Mouse (Mus musculus): Measurements from ENCODE around the gene Pabpc4. TPM values are rescaled to one million over a fixed set of nuclear protein-coding genes. Genes with fewer than 3 reads are reported as not detected.

Gene Pabpc4
- 100 to 1,000 TPM in 1 of 2 experiments, 10 to 100 TPM in 1; 87.7 to 112 TPM for polyA plus RNA-seq (2012; fragmentation: generic; extraction: Trizol)

DNA sequence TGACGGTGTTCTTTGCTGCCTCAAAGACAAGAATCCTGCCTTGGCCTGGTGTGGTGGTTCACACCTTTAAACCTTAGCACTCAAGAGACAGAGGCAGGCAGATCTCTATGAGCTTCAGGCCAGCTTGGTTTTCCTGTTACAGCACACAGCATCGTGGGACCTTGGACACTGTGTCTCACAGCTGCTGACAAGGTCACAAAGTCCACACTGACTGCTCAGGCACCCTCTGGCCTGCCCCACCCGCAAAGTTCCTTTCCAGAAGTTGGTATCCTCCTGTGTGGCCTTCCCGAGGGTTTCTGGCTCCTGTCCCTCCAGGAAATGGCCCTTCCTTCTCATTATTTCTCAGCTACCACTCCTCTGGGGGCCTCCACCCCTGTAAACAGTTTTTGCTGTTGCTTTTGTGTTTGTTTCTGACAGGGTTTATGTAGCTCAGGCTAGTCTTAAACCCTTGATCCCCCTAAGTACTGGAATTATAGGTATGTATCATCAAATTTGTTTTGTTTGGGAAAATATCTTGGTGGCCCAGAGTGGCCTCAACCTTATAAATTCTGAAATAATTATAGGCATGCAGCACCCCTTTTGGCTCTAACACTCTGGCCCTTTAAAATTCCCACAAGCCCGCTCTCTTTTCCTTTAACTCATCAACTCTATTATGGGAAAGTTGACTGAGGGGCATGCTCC is at the start of gene Pabpc4:
Gene Pabpc4 (plus strand): TSS at position 631 of the 681 bp plus-strand sequence.

DNA sequence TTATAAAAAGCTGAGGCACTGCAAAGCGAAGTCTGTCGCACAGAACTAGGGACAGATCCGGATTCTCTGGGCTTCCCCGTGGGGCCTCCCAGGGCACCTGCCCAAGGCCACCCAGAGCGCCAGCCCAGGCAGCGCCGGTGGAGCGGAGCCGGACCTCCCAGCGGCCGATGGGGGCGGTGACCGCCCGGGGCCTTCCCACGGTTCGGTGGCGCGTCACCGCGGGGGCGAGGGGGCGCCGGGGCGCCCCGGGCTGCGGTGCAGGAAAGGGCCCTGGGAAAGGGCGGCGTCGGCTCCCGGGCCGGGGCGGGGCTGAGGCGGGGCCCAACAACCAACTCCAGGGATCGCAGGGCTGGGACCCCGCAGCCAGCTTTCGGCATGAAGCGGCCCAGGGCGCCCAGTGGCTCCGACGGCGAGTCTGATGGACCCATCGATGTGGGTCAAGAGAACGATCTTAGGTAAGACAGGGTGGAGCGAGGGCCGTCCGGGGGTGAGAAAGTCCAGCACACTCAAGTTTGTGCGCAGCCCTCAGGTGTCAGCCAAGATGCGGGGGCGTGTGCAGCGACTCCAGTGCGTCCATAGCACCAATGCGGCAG is 28.6 kb upstream of the Pabpc4 start, which contains the start of gene Heyl:
Gene Heyl (plus strand): TSS at position 65 of the 593 bp plus-strand sequence.

DNA sequence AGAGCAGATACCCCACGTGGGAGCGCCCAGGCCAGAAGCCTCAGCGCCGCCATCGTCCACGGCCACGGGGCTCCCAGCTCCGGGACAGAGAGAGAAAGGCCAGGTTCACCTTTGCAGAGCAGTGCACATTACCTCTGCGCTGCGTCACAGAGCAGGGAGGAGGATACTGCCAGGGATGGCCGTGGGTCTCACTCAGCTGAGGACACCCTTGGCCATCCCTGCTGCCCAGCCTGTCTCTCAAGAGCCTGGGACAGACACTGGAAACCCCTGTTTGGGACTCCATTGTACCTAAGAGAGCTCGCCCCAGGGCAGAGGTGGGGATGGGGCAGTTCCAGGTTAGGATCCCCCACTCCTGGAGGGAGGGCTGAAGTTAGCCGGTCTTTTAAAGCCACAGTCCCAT is 61.4 kb downstream of the Pabpc4 start, which contains the start of gene Oxct2a:
Gene Oxct2a (minus strand): TSS at position 101 of the 400 bp plus-strand sequence.

DNA sequence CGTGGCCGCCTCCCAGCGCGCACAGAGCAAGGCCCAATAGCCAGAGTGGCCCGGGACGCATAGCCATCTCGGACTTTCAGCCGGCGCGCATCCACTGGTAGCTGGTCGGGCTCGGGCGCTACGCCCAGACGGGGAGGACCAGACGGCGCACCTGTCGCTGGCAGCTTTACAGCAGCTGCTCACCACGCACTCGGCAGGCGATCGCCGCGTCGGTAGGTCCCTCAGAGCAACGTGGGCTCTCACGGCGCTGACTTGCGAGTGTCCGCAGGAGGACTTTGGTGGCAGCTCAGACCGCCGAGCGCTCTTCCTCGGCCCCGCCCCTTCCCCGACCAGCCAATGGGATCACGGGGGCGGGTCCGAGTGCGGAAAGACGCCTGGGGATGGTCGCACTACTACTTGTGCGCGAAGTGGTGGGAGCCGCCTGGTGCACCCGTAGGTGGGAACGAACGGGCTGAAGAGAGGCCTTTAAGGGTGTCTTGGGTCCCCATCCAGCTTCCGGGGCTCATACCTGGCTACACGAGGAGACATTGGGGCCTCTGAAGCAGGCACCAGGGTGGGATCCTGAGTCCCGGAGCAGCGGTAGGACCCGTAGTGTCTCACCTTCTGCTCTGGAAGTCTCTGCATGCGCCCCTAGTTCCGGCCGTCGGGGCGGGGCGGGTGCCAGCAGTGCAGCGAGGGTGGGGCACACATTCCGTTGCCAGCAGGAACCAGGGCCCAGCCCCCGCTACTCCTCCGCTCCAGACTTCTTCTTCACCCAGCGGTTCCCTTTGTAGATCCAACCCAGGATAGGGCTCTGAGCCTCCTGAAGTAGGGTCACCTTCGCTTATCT is 80.7 kb downstream of the Pabpc4 start, which contains the start of gene Bmp8a:
Gene Bmp8a (minus strand): TSS at position 611 of the 829 bp plus-strand sequence.

Other genes starting within 250 kb of the Pabpc4 start
- gene Trit1, start 245.8 kb upstream of the Pabpc4 start, polyA plus RNA-seq (2012; fragmentation: generic; extraction: Trizol) = 1 to 10 TPM; 1.3 to 7.9 TPM
- under 1 TPM in 1 of 2 experiments, not detected in 1; 0.02 TPM for gene Bmp8b, start 157.2 kb upstream of the Pabpc4 start, polyA plus RNA-seq (2012; fragmentation: generic; extraction: Trizol)
- not detected for gene Oxct2b, start 146.1 kb upstream of the Pabpc4 start, polyA plus RNA-seq (2012; fragmentation: generic; extraction: Trizol)
- 10 to 100 TPM; 54.0 to 69.1 TPM for gene Ppie, start 122.4 kb upstream of the Pabpc4 start, polyA plus RNA-seq (2012; fragmentation: generic; extraction: Trizol)
- gene Hpcal4, start 79.1 kb upstream of the Pabpc4 start, polyA plus RNA-seq (2012; fragmentation: generic; extraction: Trizol) = not detected
- not detected for gene Nt5c1a, start 60.8 kb upstream of the Pabpc4 start, polyA plus RNA-seq (2012; fragmentation: generic; extraction: Trizol)
- under 1 TPM in 1 of 2 experiments, not detected in 1; 0.01 TPM for gene Heyl, start 28.8 kb upstream of the Pabpc4 start, polyA plus RNA-seq (2012; fragmentation: generic; extraction: Trizol)
- gene Oxct2a, start 61.3 kb downstream of the Pabpc4 start, polyA plus RNA-seq (2012; fragmentation: generic; extraction: Trizol) = not detected
- gene Bmp8a, start 80.9 kb downstream of the Pabpc4 start, polyA plus RNA-seq (2012; fragmentation: generic; extraction: Trizol) = not detected